Comparison of ENCODE assay signal across 7 mouse cellular contexts in the genomic region with DNA sequence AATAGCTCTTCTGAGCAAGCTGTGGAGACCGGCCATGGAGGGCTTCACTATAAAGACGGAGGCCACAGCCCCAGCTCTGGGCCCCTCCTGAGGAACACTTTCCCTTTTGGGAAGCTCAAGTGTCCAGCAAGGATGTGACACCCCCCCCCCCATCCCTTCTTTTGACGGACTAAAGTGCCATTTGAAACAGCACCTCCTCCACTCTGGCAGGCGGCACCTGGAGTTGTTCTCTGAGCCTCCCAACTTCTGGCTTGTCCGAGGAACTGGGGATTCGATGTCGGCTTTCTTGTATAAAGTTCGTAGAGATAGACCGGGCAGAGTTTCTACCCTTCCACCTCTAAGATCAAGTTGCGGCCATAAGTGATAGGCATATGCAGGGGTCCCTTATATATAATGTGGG.
A peak's percentile ranks its signal among the peaks of the same experiment; 100 is the strongest.
DNase-seq lines count a peak whose midpoint lies in the region; ATAC-seq and TF ChIP-seq lines count a peak whose summit lies in the region.

No protein-coding gene starts in this region.

- H3K27me3 ChIP-seq in lung, postnatal 0 days (replicated peaks; ENCODE audit: insufficient read depth, low read length) = no peaks in the 10 kb centered on the region
- H3K27me3 ChIP-seq in forebrain, embryonic 10.5 days (ENCODE audit: poor library complexity, severe bottlenecking) = peaks cover 84% of the 10 kb centered on the region
- H3K27me3 ChIP-seq in limb, embryonic 11.5 days (ENCODE audit: control insufficient read depth, insufficient read depth, low read length) = peaks cover 2% of the 10 kb centered on the region; the same call in 1 of the 2 replicates

- peaks cover 5% of the 10 kb centered on the region; the same call in 1 of the 2 replicates for H3K4me1 ChIP-seq in lung, postnatal 0 days (ENCODE audit: insufficient read depth, low read depth, low read length)
- peaks cover 47% of the 10 kb centered on the region for H3K4me1 ChIP-seq in forebrain, embryonic 10.5 days
- peaks cover 10% of the 10 kb centered on the region; the same call in 1 of the 2 replicates for H3K4me1 ChIP-seq in limb, embryonic 11.5 days (ENCODE audit: control insufficient read depth, insufficient read depth, low read length)
- H3K4me1 ChIP-seq in olfactory bulb, adult 2 months (ENCODE audit: control insufficient read depth, insufficient read depth, low read length) = peaks cover 10% of the 10 kb centered on the region

- H3K9ac ChIP-seq in lung, postnatal 0 days (replicated peaks; ENCODE audit: low read depth) = peak overlapping the region; percentile 76
- peak overlapping the region; percentile 70 for H3K9ac ChIP-seq in limb, embryonic 11.5 days (ENCODE audit: low read length)

- DNase-seq in lung, postnatal 0 days (ENCODE audit: low spot score) = no peak
- no peak for DNase-seq in lung, postnatal 10 days
- no peak for DNase-seq in forebrain, embryonic 10.5 days (ENCODE audit: extremely low spot score, low spot score)
- no peak for DNase-seq in limb, embryonic 11.5 days (ENCODE audit: low spot score)
- DNase-seq in cerebellum, postnatal 10 days = no peak
- DNase-seq in gastrocnemius, adult 8-10 months (ENCODE audit: low spot score in 2 of 2) = no peak

- no peaks in the 10 kb centered on the region for H3K9me3 ChIP-seq in lung, postnatal 0 days (ENCODE audit: low read length)
- no peaks in the 10 kb centered on the region for H3K9me3 ChIP-seq in forebrain, embryonic 10.5 days
- no peaks in the 10 kb centered on the region for H3K9me3 ChIP-seq in limb, embryonic 11.5 days (ENCODE audit: control insufficient read depth, low read length)

- 7% methylated on average over 10 of the region's 10 CpGs for WGBS in lung, postnatal 0 days
- WGBS in forebrain, embryonic 10.5 days = 1% methylated on average over 10 of the region's 10 CpGs
- under 1% methylated on average over 10 of the region's 10 CpGs for WGBS in limb, embryonic 11.5 days
- 4% methylated on average over 10 of the region's 10 CpGs for WGBS in olfactory bulb, adult 2 months

- no peak for TF ChIP-seq CTCF in lung, postnatal 0 days (IDR thresholded peaks at IDR 0.05)
- no peak for TF ChIP-seq CTCF in olfactory bulb, adult 2 months (IDR thresholded peaks at IDR 0.05; ENCODE audit: insufficient read depth, low read depth, low read length)

- peak overlapping the region; percentile 88 for H3K4me2 ChIP-seq in lung, postnatal 0 days (replicated peaks; ENCODE audit: low read depth, low read length)
- H3K4me2 ChIP-seq in limb, embryonic 11.5 days (ENCODE audit: low read depth, severe bottlenecking) = peak overlapping the region; percentile 91

- ATAC-seq in lung, postnatal 0 days = no peak
- ATAC-seq in limb, embryonic 11.5 days (ENCODE audit: insufficient number of reproducible peaks, low FRiP score, low TSS enrichment, low read depth) = 0 out of 2 replicates have a peak, but pooled peaks have one; percentile 35

- no peaks in the 10 kb centered on the region for H3K36me3 ChIP-seq in lung, postnatal 0 days (ENCODE audit: insufficient read depth, low read length)
- H3K36me3 ChIP-seq in forebrain, embryonic 10.5 days (replicated peaks) = no peaks in the 10 kb centered on the region
- H3K36me3 ChIP-seq in limb, embryonic 11.5 days (ENCODE audit: control insufficient read depth, insufficient read depth, low read length) = no peaks in the 10 kb centered on the region

- peak overlapping the region; percentile 82 for H3K27ac ChIP-seq in lung, postnatal 0 days (ENCODE audit: low read length)
- H3K27ac ChIP-seq in forebrain, embryonic 10.5 days = peak overlapping the region; percentile 85
- H3K27ac ChIP-seq in limb, embryonic 11.5 days (replicated peaks; ENCODE audit: low read depth, low read length) = no peak overlapping the region
- H3K27ac ChIP-seq in olfactory bulb, adult 2 months (ENCODE audit: insufficient read depth, low read depth, low read length) = peak overlapping the region; percentile 94

- no peak for TF ChIP-seq EP300 in lung, postnatal 0 days (IDR thresholded peaks at IDR 0.05)

- H3K4me3 ChIP-seq in lung, postnatal 0 days (ENCODE audit: low read depth, low read length) = peak overlapping the region; percentile 75
- H3K4me3 ChIP-seq in forebrain, embryonic 10.5 days = peak overlapping the region; percentile 84
- H3K4me3 ChIP-seq in limb, embryonic 11.5 days (ENCODE audit: low read depth, low read length) = peak overlapping the region; percentile 76
- H3K4me3 ChIP-seq in olfactory bulb, adult 2 months (ENCODE audit: insufficient read depth, low read depth, low read length) = peak overlapping the region; percentile 88

- no peak for TF ChIP-seq POLR2A in olfactory bulb, adult 2 months (IDR thresholded peaks at IDR 0.05; ENCODE audit: insufficient read depth, low read depth, low read length)
